Mouse (Mus musculus) skeletal muscle tissue, adult 2 months (tissue): Measurements from ENCODE around the gene Gm6763.
"Not testable (repeated sequence)": the region's sequence is repeated elsewhere in the genome, so short reads cannot be mapped to it uniquely, and the experiment has no call there.

ENCODE experiments used
- DNase-seq: peaks from one replicate; pipeline ENCODE4 v3.0.0-alpha.2; 2012; ENCODE audit warnings: low read depth, low spot score

Gene Gm6763

GRCm38 (mm10) chr10:104151197-104151596 lies at the start of gene Gm6763:
Gene Gm6763 (plus strand): TSS chr10:104151497.
- DNase-seq, result not testable (repeated sequence)

GRCm38 (mm10) chr10:104110044-104110443 lies 41.3 kb upstream of the Gm6763 start:
- DNase-seq, result no peak

GRCm38 (mm10) chr10:104118312-104118711 lies 33.0 kb upstream of the Gm6763 start:
- DNase-seq, result no peak

GRCm38 (mm10) chr10:104142687-104143086 lies 8.6 kb upstream of the Gm6763 start, which contains the start of gene Gm21293:
Gene Gm21293 (plus strand): TSS chr10:104142987.
- not testable (repeated sequence) for DNase-seq

GRCm38 (mm10) chr10:104159706-104160105 lies 8.4 kb downstream of the Gm6763 start, which contains the start of gene Gm8764:
Gene Gm8764 (plus strand): TSS chr10:104160006.
- DNase-seq, result not testable (repeated sequence)

- not testable (repeated sequence) for DNase-seq
Measured at GRCm38 (mm10) chr10:104168215-104168614, 16.9 kb downstream of the Gm6763 start, which contains the start of gene Gm21304. Gene Gm21304 (plus strand): TSS chr10:104168515.

- not testable (repeated sequence) for DNase-seq
Measured at GRCm38 (mm10) chr10:104176724-104177123, 25.4 kb downstream of the Gm6763 start, which contains the start of gene Gm21312. Gene Gm21312 (plus strand): TSS chr10:104177024.

GRCm38 (mm10) chr10:104185233-104185632 lies 33.9 kb downstream of the Gm6763 start, which contains the start of gene Gm20765:
Gene Gm20765 (plus strand): TSS chr10:104185533.
- not testable (repeated sequence) for DNase-seq

GRCm38 (mm10) chr10:104193742-104194141 lies 42.4 kb downstream of the Gm6763 start, which contains the start of gene Gm4340:
Gene Gm4340 (plus strand): TSS chr10:104194042.
- not testable (repeated sequence) for DNase-seq
